15 mouse cellular contexts compared by ENCODE assay signal in genomic region chr3:152250487-152250886, GRCm38 (mm10).
"Had no signal": no experiment of that assay in that cellular context is flagged by ENCODE, and none has a peak within 500 bp of the region (broad histone marks: within the 10 kb centered on the region; RNA-seq: fewer than 3 reads in every experiment).

No protein-coding gene starts in this region.

- DNase-seq: retina, postnatal 1 day; right cerebral cortex, adult 18-20 months; right cerebral cortex, postnatal 14 days; right cerebral cortex, postnatal 25 days; right cerebral cortex, postnatal 4 days; spleen, adult 18-20 months; thymus, adult 18-20 months; thymus, adult 2 months; thymus, postnatal 14 days; thymus, postnatal 25 days; thymus, postnatal 36 days; thymus, postnatal 4 days had no signal

- H3K4me1 ChIP-seq: neural tube, embryonic 15.5 days; stomach, embryonic 15.5 days had no signal

- H3K27me3 ChIP-seq: neural tube, embryonic 15.5 days; stomach, embryonic 15.5 days had no signal

- H3K27ac ChIP-seq: neural tube, embryonic 15.5 days; stomach, embryonic 15.5 days; stomach, postnatal 0 days had no signal

- H3K9me3 ChIP-seq: neural tube, embryonic 15.5 days; stomach, embryonic 15.5 days had no signal

- H3K4me2 ChIP-seq: neural tube, embryonic 15.5 days; stomach, embryonic 15.5 days had no signal

- H3K4me3 ChIP-seq: neural tube, embryonic 15.5 days; stomach, embryonic 15.5 days had no signal

- H3K9ac ChIP-seq: neural tube, embryonic 15.5 days; stomach, embryonic 15.5 days had no signal

- H3K36me3 ChIP-seq: neural tube, embryonic 15.5 days; stomach, embryonic 15.5 days had no signal
